Mouse (Mus musculus) liver, embryonic 11.5 days (tissue): ENCODE results near the gene Slc26a3. TPM values are rescaled to one million over a fixed set of nuclear protein-coding genes. Genes with fewer than 3 reads are reported as not detected.

Experiments
- ATAC-seq: fragments of 200-750 bp; cut with Nextera tagmentation; replicated peaks from 2 replicates; pipeline ENCODE4 v1.8.0; 2017; ENCODE audit warnings: moderate number of reproducible peaks, mild to moderate bottlenecking, moderate TSS enrichment, moderate library complexity; ENCODE audit not compliant: low FRiP score
- DNase-seq: peaks from one replicate; pipeline ENCODE4 v3.0.0-alpha.2; 2017; ENCODE audit warnings: low spot score
- H3K27ac ChIP-seq: fragments of 300-500 bp; sonication (generic); 2 replicates; pipeline ENCODE4 v1.5.1; 2014; ENCODE audit warnings: mild to moderate bottlenecking, low read depth, low read length, control low read depth
- H3K27me3 ChIP-seq: fragments of 300-500 bp; sonication (generic); replicated peaks from 2 replicates; pipeline ENCODE4 v1.6.1; 2014; ENCODE audit warnings: low read length, mixed read lengths; ENCODE audit not compliant: control insufficient read depth, insufficient read depth
- H3K36me3 ChIP-seq: fragments of 300-500 bp; sonication (generic); 2 replicates; pipeline ENCODE4 v1.6.1; 2014; ENCODE audit warnings: mild to moderate bottlenecking, low read length, moderate library complexity, mixed read lengths; ENCODE audit not compliant: control insufficient read depth, insufficient read depth
- H3K4me1 ChIP-seq: fragments of 300-500 bp; sonication (generic); replicated peaks from 2 replicates; pipeline ENCODE4 v1.6.1; 2014; ENCODE audit warnings: low read length, mixed read lengths; ENCODE audit not compliant: control insufficient read depth, insufficient read depth
- H3K4me2 ChIP-seq: fragments of 300-500 bp; sonication (generic); 2 replicates; pipeline ENCODE4 v1.6.1; 2014; ENCODE audit warnings: mild to moderate bottlenecking, control low read depth, moderate library complexity
- H3K4me3 ChIP-seq: fragments of 300-500 bp; sonication (generic); 2 replicates; pipeline ENCODE4 v1.5.1; 2014; ENCODE audit warnings: low read depth, low read length, control low read depth
- H3K9ac ChIP-seq: fragments of 300-500 bp; sonication (generic); 2 replicates; pipeline ENCODE4 v1.6.1; 2014; ENCODE audit warnings: low read depth, low read length, control low read depth
- H3K9me3 ChIP-seq: fragments of 300-500 bp; sonication (generic); 2 replicates; pipeline ENCODE4 v1.6.1; 2016; ENCODE audit warnings: low read length, inconsistent platforms, mixed read lengths; ENCODE audit not compliant: control insufficient read depth
- WGBS: fragments of 180-500 bp; shearing (Covaris S2); extraction: QIAGEN DNeasy Blood & Tissue Kit; methylation state at CpG from one replicate; pipeline ENCODE4 v1.1.7; 2014; 5-methylcytosine and 5-hydroxymethylcytosine counted together
- polyA plus RNA-seq: library from polyadenylated mRNA; unstranded; fragments of >200 nt; fragmentation: Nextera tagmentation; extraction: Ambion mirVana; gene quantifications from 2 replicates; pipeline ENCODE4 v1.2.1, GENCODE M21; 2014

Gene Slc26a3
- polyA plus RNA-seq, result not detected in 2 replicates

- H3K4me1 ChIP-seq, result no peaks in the 10 kb centered on the region
- no peak for ATAC-seq
- H3K9me3 ChIP-seq, result no peaks in the 10 kb centered on the region
- H3K36me3 ChIP-seq, result no peaks in the 10 kb centered on the region
- no peak within 1 kb of the TSS for H3K9ac ChIP-seq
- H3K4me2 ChIP-seq, result no peak within 1 kb of the TSS
- no peak within 1 kb of the TSS for H3K4me3 ChIP-seq
- H3K27me3 ChIP-seq, result no peaks in the 10 kb centered on the region
- 76% methylated on average over 3 of the region's 3 CpGs for WGBS
- no peak for DNase-seq
- H3K27ac ChIP-seq, result no peak within 1 kb of the TSS
These were observed at the start of gene Slc26a3 for GRCm38 (mm10) chr12:31390571-31390970. TSS of gene Slc26a3 (plus strand) at chr12:31390871.

GRCm38 (mm10) chr12:31350191-31350943, 40.3 kb upstream of the Slc26a3 start:
- Histone ChIP-seq H3K9me3 (no peaks in the 10 kb centered on the region), H3K36me3 (peaks cover 4% of the 10 kb centered on the region; the same call in 1 of the 2 replicates), H3K9ac (peak overlapping the region; percentile 78), H3K27me3 (no peaks in the 10 kb centered on the region), H3K4me2 (peak overlapping the region; percentile 84), H3K4me3 (peak overlapping the region; percentile 72), H3K27ac (no peak overlapping the region; the same call in 1 of the 2 replicates), H3K4me1 (peaks cover 6% of the 10 kb centered on the region)
- ATAC-seq (no peak), DNase-seq (no peak)
- WGBS, result 21% methylated on average over 15 of the region's 15 CpGs

- Histone ChIP-seq H3K4me1 (peaks cover 6% of the 10 kb centered on the region), H3K4me3 (peak within 1 kb of the TSS; percentile 72), H3K27ac (no peak within 1 kb of the TSS; the same call in 1 of the 2 replicates), H3K4me2 (peak within 1 kb of the TSS; percentile 84), H3K36me3 (peaks cover 4% of the 10 kb centered on the region; the same call in 1 of the 2 replicates), H3K9me3 (no peaks in the 10 kb centered on the region), H3K27me3 (no peaks in the 10 kb centered on the region), H3K9ac (peak within 1 kb of the TSS; percentile 78)
- ATAC-seq (peak; percentile 98), DNase-seq (peak; percentile 91)
- 5% methylated on average over 65 of the region's 66 CpGs for WGBS
These were observed 39.4 kb upstream of the Slc26a3 start, which contains the start of gene Dld for GRCm38 (mm10) chr12:31350944-31351928. TSS of gene Dld (minus strand) at chr12:31351453.

GRCm38 (mm10) chr12:31366428-31366827, 24.2 kb upstream of the Slc26a3 start:
- no peaks in the 10 kb centered on the region for H3K9me3 ChIP-seq
- H3K27ac ChIP-seq, result no peak overlapping the region
- no peaks in the 10 kb centered on the region for H3K4me1 ChIP-seq
- H3K9ac ChIP-seq, result no peak overlapping the region
- H3K27me3 ChIP-seq, result no peaks in the 10 kb centered on the region
- no peaks in the 10 kb centered on the region for H3K36me3 ChIP-seq
- WGBS, result 64% methylated on average over 3 of the region's 3 CpGs
- DNase-seq, result no peak
- H3K4me3 ChIP-seq, result no peak overlapping the region
- no peak for ATAC-seq
- H3K4me2 ChIP-seq, result no peak overlapping the region

- H3K9ac ChIP-seq, result no peak overlapping the region
- no peak overlapping the region for H3K4me2 ChIP-seq
- no peak overlapping the region for H3K27ac ChIP-seq
- ATAC-seq, result no peak
- H3K36me3 ChIP-seq, result no peaks in the 10 kb centered on the region
- H3K4me3 ChIP-seq, result no peak overlapping the region
- H3K9me3 ChIP-seq, result no peaks in the 10 kb centered on the region
- 78% methylated on average over 5 of the region's 5 CpGs for WGBS
- no peak for DNase-seq
- H3K27me3 ChIP-seq, result no peaks in the 10 kb centered on the region
- no peaks in the 10 kb centered on the region for H3K4me1 ChIP-seq
These were observed 22.9 kb upstream of the Slc26a3 start for GRCm38 (mm10) chr12:31367721-31368120.

- DNase-seq, result no peak
- H3K4me1 ChIP-seq, result no peaks in the 10 kb centered on the region
- H3K4me3 ChIP-seq, result no peak overlapping the region
- 94% methylated on average over 1 of the region's 1 CpGs for WGBS
- H3K27me3 ChIP-seq, result no peaks in the 10 kb centered on the region
- no peak for ATAC-seq
- H3K36me3 ChIP-seq, result no peaks in the 10 kb centered on the region
- no peak overlapping the region for H3K4me2 ChIP-seq
- no peak overlapping the region for H3K9ac ChIP-seq
- no peaks in the 10 kb centered on the region for H3K9me3 ChIP-seq
- H3K27ac ChIP-seq, result no peak overlapping the region
These were observed 21.6 kb upstream of the Slc26a3 start for GRCm38 (mm10) chr12:31369118-31369517.

- H3K27ac ChIP-seq, result no peak overlapping the region
- ATAC-seq, result no peak
These were observed 21.0 kb upstream of the Slc26a3 start for GRCm38 (mm10) chr12:31369656-31370055.

GRCm38 (mm10) chr12:31374603-31375282, 15.9 kb upstream of the Slc26a3 start:
- no peak overlapping the region for H3K9ac ChIP-seq
- no peaks in the 10 kb centered on the region for H3K27me3 ChIP-seq
- 36% methylated on average over 9 of the region's 9 CpGs for WGBS
- ATAC-seq, result no peak; the same call in 1 of the 2 replicates
- no peaks in the 10 kb centered on the region for H3K9me3 ChIP-seq
- no peak overlapping the region for H3K4me2 ChIP-seq
- peak; percentile 41 for DNase-seq
- no peak overlapping the region for H3K4me3 ChIP-seq
- H3K36me3 ChIP-seq, result no peaks in the 10 kb centered on the region
- H3K27ac ChIP-seq, result no peak overlapping the region
- H3K4me1 ChIP-seq, result peaks cover 4% of the 10 kb centered on the region; the same call in 1 of the 2 replicates

More at GRCm38 (mm10) chr12:31369656-31370055, 21.0 kb upstream of the Slc26a3 start:
- H3K9ac ChIP-seq, result no peak overlapping the region
- H3K4me1 ChIP-seq, result no peaks in the 10 kb centered on the region
- 81% methylated on average over 7 of the region's 7 CpGs for WGBS
- no peak overlapping the region for H3K4me2 ChIP-seq
- no peak overlapping the region for H3K4me3 ChIP-seq
- H3K27me3 ChIP-seq, result no peaks in the 10 kb centered on the region
- no peak for DNase-seq
- H3K36me3 ChIP-seq, result no peaks in the 10 kb centered on the region
- H3K9me3 ChIP-seq, result no peaks in the 10 kb centered on the region
